Mouse (Mus musculus): Measurements from ENCODE around the gene Prr13. TPM values are rescaled to one million over a fixed set of nuclear protein-coding genes. Genes with fewer than 3 reads are reported as not detected.

Gene Prr13
- total and polyA plus RNA-seq, 3 experiments = 17.3 to 73.3 TPM; not detected in 1

DNA sequence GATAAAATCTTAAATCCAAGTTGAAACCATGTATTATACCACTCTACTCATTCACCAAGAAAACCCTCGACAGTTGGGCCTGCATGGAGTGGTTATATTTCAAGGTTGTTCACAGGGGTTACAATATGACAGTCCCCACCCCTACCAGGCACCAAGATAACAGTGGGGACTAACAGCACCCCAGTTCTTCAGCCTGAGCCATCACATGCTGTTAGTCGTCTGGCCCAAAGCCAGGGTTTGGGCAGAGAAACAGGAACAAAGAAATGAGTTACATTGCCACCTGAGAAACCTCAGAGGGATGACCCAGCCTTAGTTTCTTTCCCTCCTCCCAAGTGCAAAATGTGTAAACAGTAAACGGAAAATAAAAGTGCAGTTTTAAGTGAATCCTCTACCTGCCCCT lies 40.5 kb downstream of the Prr13 start:
- H3K9ac ChIP-seq (ENCODE audit: control insufficient read depth, low read depth, low read length, poor library complexity, severe bottlenecking) = no peak overlapping the region
- peaks cover 43 to 61% of the 10 kb centered on the region in 2 experiments for H3K36me3 ChIP-seq (ENCODE audit: control insufficient read depth in 1 of 2, insufficient read depth in 2 of 2, low read length in 2 of 2)
- H3K4me1 ChIP-seq (ENCODE audit: control insufficient read depth in 1 of 2, insufficient read depth in 2 of 2, low read length in 2 of 2) = peaks cover 7 to 23% of the 10 kb centered on the region in 2 experiments; a peak in 3 of 4 replicates
- peaks cover 5% of the 10 kb centered on the region; the same call in 1 of the 2 replicates for H3K79me2 ChIP-seq (ENCODE audit: control insufficient read depth, insufficient read depth, low read length, poor library complexity)
- peak; percentile 96 for DNase-seq (ENCODE audit: low read depth, low spot score)
- H3K27ac ChIP-seq (ENCODE audit: control insufficient read depth, low read depth, low read length) = peak overlapping the region; percentile 45
- H3K9me3 ChIP-seq (replicated peaks; ENCODE audit: insufficient read depth, low read length) = no peaks in the 10 kb centered on the region
- no peak overlapping the region for H3K4me3 ChIP-seq (ENCODE audit: control insufficient read depth in 1 of 2, insufficient read depth in 1 of 2, low read depth in 2 of 2, low read length in 2 of 2)
- no peaks in the 10 kb centered on the region for H3K27me3 ChIP-seq (ENCODE audit: control insufficient read depth in 1 of 2, insufficient read depth in 2 of 2, low read length in 2 of 2)
- TF ChIP-seq KAT2A (conservative IDR thresholded peaks at IDR 0.05; ENCODE audit: low read depth, low read length) = no peak
- TF ChIP-seq MEF2A (IDR thresholded peaks at IDR 0.05; ENCODE audit: extremely low read depth, insufficient replicate concordance, low read depth, low read length, poor library complexity, severe bottlenecking) = 0 out of 2 replicates have a peak, but pooled peaks have one; percentile 19
- TF ChIP-seq TCF12 (IDR thresholded peaks at IDR 0.05; ENCODE audit: low read depth, low read length) = 0 out of 2 replicates have a peak, but pooled peaks have one; percentile 39
- no peak for TF ChIP-seq TAL1 (IDR thresholded peaks at IDR 0.05; ENCODE audit: low read length)
- TF ChIP-seq GABPA (IDR thresholded peaks at IDR 0.05; ENCODE audit: low read depth, low read length) = no peak
- no peak for TF ChIP-seq BHLHE40 (IDR thresholded peaks at IDR 0.05; ENCODE audit: borderline replicate concordance, low read depth, low read length)
- TF ChIP-seq NRF1 (IDR thresholded peaks at IDR 0.05; ENCODE audit: insufficient read depth, low read depth, low read length, poor library complexity, severe bottlenecking) = no peak
- TF ChIP-seq HCFC1 (IDR thresholded peaks at IDR 0.05; ENCODE audit: low read depth, low read length) = peak; percentile 52; the same call in 1 of the 2 replicates
- no peak for TF ChIP-seq CTCF (IDR thresholded peaks at IDR 0.05 in 2 of 3, conservative IDR thresholded peaks at IDR 0.05 in 1 of 3; ENCODE audit: control insufficient read depth in 1 of 3, insufficient read depth in 1 of 3, low read depth in 2 of 3, low read length in 3 of 3, poor library complexity in 1 of 3, severe bottlenecking in 1 of 3)
- no peak for TF ChIP-seq MAFK (IDR thresholded peaks at IDR 0.05; ENCODE audit: borderline replicate concordance, low read depth, low read length)
- TF ChIP-seq ZNF384 (IDR thresholded peaks at IDR 0.05; ENCODE audit: low read depth, low read length) = peak; percentile 17; the same call in 1 of the 2 replicates
- TF ChIP-seq TBP (IDR thresholded peaks at IDR 0.05; ENCODE audit: low read depth, low read length) = peak; percentile 29; the same call in 1 of the 2 replicates
- TF ChIP-seq RCOR1 (IDR thresholded peaks at IDR 0.05; ENCODE audit: low read depth, low read length) = peak; percentile 68
- TF ChIP-seq MXI1 (IDR thresholded peaks at IDR 0.05; ENCODE audit: low read depth, low read length) = peak; percentile 89
- no peak for TF ChIP-seq CHD1 (IDR thresholded peaks at IDR 0.05; ENCODE audit: low read depth, low read length)
- peak; percentile 69; the same call in 1 of the 2 replicates for TF ChIP-seq POLR2AphosphoS2 (IDR thresholded peaks at IDR 0.05; ENCODE audit: low read length)
- TF ChIP-seq USF2 (IDR thresholded peaks at IDR 0.05; ENCODE audit: borderline replicate concordance in 1 of 2, insufficient read depth in 1 of 2, low read depth in 1 of 2, low read length in 2 of 2) = no peak
- no peak for TF ChIP-seq POLR2AphosphoS5 (IDR thresholded peaks at IDR 0.05; ENCODE audit: borderline replicate concordance, low read depth, low read length)
- peak; percentile 66 for TF ChIP-seq GATA1 (IDR thresholded peaks at IDR 0.05; ENCODE audit: low read depth, low read length)
- peak; percentile 93 for TF ChIP-seq SIN3A (IDR thresholded peaks at IDR 0.05; ENCODE audit: low read length)
- peak; percentile 64 for TF ChIP-seq MYC (IDR thresholded peaks at IDR 0.05; ENCODE audit: low read depth, low read length)
- peak; percentile 80 for TF ChIP-seq MAX (IDR thresholded peaks at IDR 0.05; ENCODE audit: low read length)
- no peak for TF ChIP-seq E2F4 (IDR thresholded peaks at IDR 0.05; ENCODE audit: borderline replicate concordance, low read depth, low read length)
- TF ChIP-seq ZC3H11A (IDR thresholded peaks at IDR 0.05; ENCODE audit: low read depth, low read length) = no peak
- peak; percentile 80 for TF ChIP-seq USF1 (IDR thresholded peaks at IDR 0.05; ENCODE audit: low read depth, low read length)
- no peak for TF ChIP-seq RAD21 (IDR thresholded peaks at IDR 0.05; ENCODE audit: low read depth, low read length)
- TF ChIP-seq ETS1 (IDR thresholded peaks at IDR 0.05; ENCODE audit: low read depth, low read length) = peak; percentile 84
- TF ChIP-seq EP300 (IDR thresholded peaks at IDR 0.05; ENCODE audit: low read depth in 1 of 2, low read length in 2 of 2) = peak; percentile 41 to 70
- 0 out of 2 replicates have a peak, but pooled peaks have one; percentile 9 for TF ChIP-seq SMC3 (IDR thresholded peaks at IDR 0.05; ENCODE audit: low read depth, low read length)
- TF ChIP-seq NELFE (IDR thresholded peaks at IDR 0.05; ENCODE audit: low read depth, low read length) = no peak
- no peak for TF ChIP-seq UBTF (IDR thresholded peaks at IDR 0.05; ENCODE audit: borderline replicate concordance, insufficient read depth, low read depth, low read length)
- peak in 1 of 2 experiments; percentile 31; a peak in 2 of 4 replicates for TF ChIP-seq POLR2A (IDR thresholded peaks at IDR 0.05; ENCODE audit: control insufficient read depth in 1 of 2, insufficient read depth in 1 of 2, low read depth in 1 of 2, low read length in 2 of 2, poor library complexity in 1 of 2)
- peak; percentile 77 for TF ChIP-seq MAZ (IDR thresholded peaks at IDR 0.05; ENCODE audit: low read depth, low read length)
- TF ChIP-seq ELF1 (IDR thresholded peaks at IDR 0.05; ENCODE audit: low read depth, low read length) = 0 out of 2 replicates have a peak, but pooled peaks have one; percentile 15
- TF ChIP-seq ZKSCAN1 (IDR thresholded peaks at IDR 0.05; ENCODE audit: low read depth, low read length) = no peak
- TF ChIP-seq CHD2 (IDR thresholded peaks at IDR 0.05; ENCODE audit: low read length) = no peak
- TF ChIP-seq JUND (IDR thresholded peaks at IDR 0.05; ENCODE audit: low read depth, low read length) = no peak

Measured in MEL (cell line).